Mouse (Mus musculus) MEL (cell line): Measurements from ENCODE around the gene Smad6. TPM values are rescaled to one million over a fixed set of nuclear protein-coding genes. Genes with fewer than 3 reads are reported as not detected.
A peak's percentile ranks its signal among the peaks of the same experiment; 100 is the strongest.

Experiments
- DNase-seq: peaks from one replicate; pipeline ENCODE4 v3.0.0; 2011; ENCODE audit warnings: low read depth, low spot score
- H3K27ac ChIP-seq: 2 replicates; pipeline ENCODE4 v1.5.1; 2012; ENCODE audit warnings: low read depth, mild to moderate bottlenecking, control low read depth, low read length, moderate library complexity; ENCODE audit not compliant: control insufficient read depth
- H3K27me3 ChIP-seq, 2 experiments: fragments of 150-350 bp in 1 of 2; sonication (generic) in 1 of 2; 2 replicates each; pipeline ENCODE4 v1.6.1; 2012; ENCODE audit warnings: low read length in 2 of 2, mild to moderate bottlenecking in 2 of 2, improper control_type of control experiment in 1 of 2, moderate library complexity in 1 of 2; ENCODE audit not compliant: insufficient read depth in 2 of 2, control insufficient read depth in 1 of 2
- H3K36me3 ChIP-seq, 2 experiments: 2 replicates each; pipeline ENCODE4 v1.6.1; 2012 to 2014; ENCODE audit warnings: low read length in 2 of 2, improper control_type of control experiment in 1 of 2, inconsistent platforms in 1 of 2, mild to moderate bottlenecking in 1 of 2; ENCODE audit not compliant: insufficient read depth in 2 of 2, control insufficient read depth in 1 of 2
- H3K4me1 ChIP-seq, 2 experiments: fragments of 150-350 bp in 1 of 2; sonication (generic) in 1 of 2; 2 replicates each; pipeline ENCODE4 v1.6.1; 2012; ENCODE audit warnings: low read length in 2 of 2, improper control_type of control experiment in 1 of 2, mild to moderate bottlenecking in 1 of 2; ENCODE audit not compliant: insufficient read depth in 2 of 2, control insufficient read depth in 1 of 2
- H3K4me3 ChIP-seq, 2 experiments: fragments of 150-350 bp in 1 of 2; sonication (generic) in 1 of 2; 2 replicates each; pipeline ENCODE4 v1.5.1; 2012; ENCODE audit warnings: low read depth in 2 of 2, low read length in 2 of 2, mild to moderate bottlenecking in 2 of 2, moderate library complexity in 2 of 2, control low read depth in 1 of 2, improper control_type of control experiment in 1 of 2; ENCODE audit not compliant: control insufficient read depth in 1 of 2, insufficient read depth in 1 of 2
- H3K79me2 ChIP-seq: 2 replicates; pipeline ENCODE4 v1.6.1; 2012; ENCODE audit warnings: mild to moderate bottlenecking, low read length, moderate library complexity; ENCODE audit not compliant: control insufficient read depth, poor library complexity, insufficient read depth
- H3K9ac ChIP-seq: 2 replicates; pipeline ENCODE4 v1.6.1; 2012; ENCODE audit warnings: low read depth, mild to moderate bottlenecking, control low read depth, low read length, moderate library complexity; ENCODE audit not compliant: control insufficient read depth, poor library complexity, severe bottlenecking
- H3K9me3 ChIP-seq: fragments of 150-350 bp; sonication (generic); replicated peaks from 2 replicates; pipeline ENCODE4 v1.6.1; 2012; ENCODE audit warnings: mild to moderate bottlenecking, low read length, improper control_type of control experiment, moderate library complexity; ENCODE audit not compliant: insufficient read depth
- CHD2 ChIP-seq: IDR thresholded peaks from 2 replicates; pipeline ENCODE4 v1.6.1; 2011; ENCODE audit warnings: low read length, improper control_type of control experiment
- CTCF ChIP-seq, 3 experiments: IDR thresholded peaks in 2 of 3; conservative IDR thresholded peaks in 1 of 3; 2 replicates each; pipeline ENCODE4 v1.5.1; 2011 to 2012; ENCODE audit warnings: low read length in 3 of 3, low read depth in 2 of 3, mild to moderate bottlenecking in 2 of 3, improper control_type of control experiment in 1 of 3, inconsistent platforms in 1 of 3, mixed read lengths in 1 of 3, moderate library complexity in 1 of 3; ENCODE audit not compliant: control insufficient read depth in 1 of 3, insufficient read depth in 1 of 3, poor library complexity in 1 of 3, severe bottlenecking in 1 of 3
- ELF1 ChIP-seq: IDR thresholded peaks from 2 replicates; pipeline ENCODE4 v1.6.1; 2014; ENCODE audit warnings: low read depth, mild to moderate bottlenecking, inconsistent platforms, low read length, improper control_type of control experiment, moderate library complexity
- EP300 ChIP-seq, 2 experiments: IDR thresholded peaks; 2 replicates each; pipeline ENCODE4 v1.6.1; 2011; ENCODE audit warnings: improper control_type of control experiment in 2 of 2, low read length in 2 of 2, low read depth in 1 of 2, mild to moderate bottlenecking in 1 of 2
- GATA1 ChIP-seq: IDR thresholded peaks from 2 replicates; pipeline ENCODE4 v1.6.1; 2011; ENCODE audit warnings: low read depth, low read length, improper control_type of control experiment
- JUND ChIP-seq: IDR thresholded peaks from 2 replicates; pipeline ENCODE4 v1.6.1; 2011; ENCODE audit warnings: low read depth, mild to moderate bottlenecking, improper control_type of control experiment, low read length
- KAT2A ChIP-seq: conservative IDR thresholded peaks from 2 replicates; pipeline ENCODE4 v1.6.1; 2012; ENCODE audit warnings: low read depth, low read length, improper control_type of control experiment, inconsistent platforms
- MAX ChIP-seq: IDR thresholded peaks from 2 replicates; pipeline ENCODE4 v1.6.1; 2011; ENCODE audit warnings: low read length, improper control_type of control experiment
- RCOR1 ChIP-seq: IDR thresholded peaks from 2 replicates; pipeline ENCODE4 v1.6.1; 2012; ENCODE audit warnings: low read depth, mild to moderate bottlenecking, inconsistent platforms, low read length, improper control_type of control experiment
- SIN3A ChIP-seq: IDR thresholded peaks from 2 replicates; pipeline ENCODE4 v1.6.1; 2012; ENCODE audit warnings: low read length, improper control_type of control experiment, inconsistent platforms
- SMC3 ChIP-seq: IDR thresholded peaks from 2 replicates; pipeline ENCODE4 v1.6.1; 2011; ENCODE audit warnings: low read depth, low read length, improper control_type of control experiment
- TBP ChIP-seq: IDR thresholded peaks from 2 replicates; pipeline ENCODE4 v1.8.0; 2011; ENCODE audit warnings: low read depth, low read length, improper control_type of control experiment
- TCF12 ChIP-seq: IDR thresholded peaks from 2 replicates; pipeline ENCODE4 v1.6.1; 2014; ENCODE audit warnings: low read depth, mild to moderate bottlenecking, inconsistent platforms, low read length, improper control_type of control experiment, moderate library complexity
- USF1 ChIP-seq: IDR thresholded peaks from 2 replicates; pipeline ENCODE4 v1.6.1; 2014; ENCODE audit warnings: low read depth, mild to moderate bottlenecking, inconsistent platforms, low read length, improper control_type of control experiment, moderate library complexity
- USF2 ChIP-seq, 2 experiments: IDR thresholded peaks; 2 replicates each; pipeline ENCODE4 v1.6.1; 2011 to 2012; ENCODE audit warnings: improper control_type of control experiment in 2 of 2, low read length in 2 of 2, borderline replicate concordance in 1 of 2, inconsistent platforms in 1 of 2, low read depth in 1 of 2, mild to moderate bottlenecking in 1 of 2; ENCODE audit not compliant: insufficient read depth in 1 of 2
- ZKSCAN1 ChIP-seq: IDR thresholded peaks from 2 replicates; pipeline ENCODE4 v1.6.1; 2012; ENCODE audit warnings: low read depth, mild to moderate bottlenecking, inconsistent platforms, low read length, improper control_type of control experiment, moderate library complexity
- ZMIZ1 ChIP-seq: IDR thresholded peaks from 2 replicates; pipeline ENCODE4 v1.6.1; 2012; ENCODE audit warnings: low read depth, mild to moderate bottlenecking, inconsistent platforms, low read length, improper control_type of control experiment, moderate library complexity
- ZNF384 ChIP-seq: IDR thresholded peaks from 2 replicates; pipeline ENCODE4 v1.6.1; 2012; ENCODE audit warnings: low read depth, mild to moderate bottlenecking, inconsistent platforms, low read length, improper control_type of control experiment
- polyA plus RNA-seq, 2 experiments: library from polyadenylated mRNA; stranded (reverse) in 1 of 2; unstranded in 1 of 2; fragments of >175 nt in 1 of 2; fragments of >200 nt in 1 of 2; gene quantifications; 2 replicates each; pipeline versions ENCODE4 v1.2.1 to v1.2.4; 2012; ENCODE audit warnings: low replicate concordance in 2 of 2, low read depth in 1 of 2; ENCODE audit not compliant: insufficient read length in 2 of 2, insufficient read depth in 1 of 2, missing spikeins in 1 of 2
- total RNA-seq: library from RNA; depleted of rRNA; stranded (reverse); fragments of 300-350 nt; gene quantifications from 2 replicates; pipeline ENCODE4 v1.2.3, GENCODE M21; 2012

Gene Smad6
- total and polyA plus RNA-seq, 3 experiments = 2.2 to 3.9 TPM; not detected in 1

GRCm38 (mm10) chr9:64069131-64069530 lies 47.3 kb upstream of the Smad6 start:
- peak; percentile 30 for DNase-seq
- peak overlapping the region; percentile 41 for H3K9ac ChIP-seq
- no peak overlapping the region for H3K4me3 ChIP-seq
- peaks cover 0 to 2% of the 10 kb centered on the region in 2 experiments; a peak in 1 of 4 replicates for H3K27me3 ChIP-seq
- no peaks in the 10 kb centered on the region for H3K79me2 ChIP-seq
- peaks cover 0 to 8% of the 10 kb centered on the region in 2 experiments; a peak in 2 of 4 replicates for H3K4me1 ChIP-seq
- 0 out of 2 replicates have a peak, but pooled peaks have one; percentile 17 for TF ChIP-seq ELF1
- 0 out of 2 replicates have a peak, but pooled peaks have one; percentile 16 for TF ChIP-seq MAX
- TF ChIP-seq TCF12 = no peak
- TF ChIP-seq, all 39 proteins: peak for 2
- peak overlapping the region; percentile 37 for H3K27ac ChIP-seq
- peaks cover 0 to 3% of the 10 kb centered on the region in 2 experiments; a peak in 1 of 4 replicates for H3K36me3 ChIP-seq
- no peaks in the 10 kb centered on the region for H3K9me3 ChIP-seq

GRCm38 (mm10) chr9:64068571-64068970 lies 46.7 kb upstream of the Smad6 start:
- no peak for DNase-seq
- Histone ChIP-seq H3K4me1 (peaks cover 0 to 8% of the 10 kb centered on the region in 2 experiments; a peak in 2 of 4 replicates), H3K27ac (no peak overlapping the region), H3K9me3 (no peaks in the 10 kb centered on the region), H3K27me3 (peaks cover 0 to 2% of the 10 kb centered on the region in 2 experiments; a peak in 1 of 4 replicates), H3K9ac (no peak overlapping the region), H3K4me3 (no peak overlapping the region), H3K36me3 (peaks cover 0 to 3% of the 10 kb centered on the region in 2 experiments; a peak in 1 of 4 replicates), H3K79me2 (no peaks in the 10 kb centered on the region)
- TF ChIP-seq RCOR1 = no peak
- no peak for TF ChIP-seq SMC3
- TF ChIP-seq ELF1 = no peak
- TF ChIP-seq TBP = no peak
- TF ChIP-seq ZMIZ1 = no peak
- TF ChIP-seq ZNF384 = no peak
- TF ChIP-seq CHD2 = no peak
- TF ChIP-seq EP300 (IDR thresholded peaks at IDR 0.05; ENCODE audit: low read depth in 1 of 2, low read length in 2 of 2) = no peak
- no peak for TF ChIP-seq SIN3A
- TF ChIP-seq KAT2A = no peak
- no peak for TF ChIP-seq USF1
- TF ChIP-seq CTCF (IDR thresholded peaks at IDR 0.05 in 2 of 3, conservative IDR thresholded peaks at IDR 0.05 in 1 of 3; ENCODE audit: control insufficient read depth in 1 of 3, insufficient read depth in 1 of 3, low read depth in 2 of 3, low read length in 3 of 3, poor library complexity in 1 of 3, severe bottlenecking in 1 of 3) = no peak
- TF ChIP-seq USF2 (IDR thresholded peaks at IDR 0.05; ENCODE audit: borderline replicate concordance in 1 of 2, insufficient read depth in 1 of 2, low read depth in 1 of 2, low read length in 2 of 2) = no peak

GRCm38 (mm10) chr9:64067787-64068186 lies 45.9 kb upstream of the Smad6 start:
- peaks cover 0 to 3% of the 10 kb centered on the region in 2 experiments; a peak in 1 of 4 replicates for H3K36me3 ChIP-seq
- no peaks in the 10 kb centered on the region for H3K27me3 ChIP-seq
- DNase-seq = no peak
- no peaks in the 10 kb centered on the region for H3K79me2 ChIP-seq
- peaks cover 0 to 8% of the 10 kb centered on the region in 2 experiments; a peak in 2 of 4 replicates for H3K4me1 ChIP-seq
- H3K9ac ChIP-seq = no peak overlapping the region
- no peak overlapping the region for H3K4me3 ChIP-seq
- H3K27ac ChIP-seq = no peak overlapping the region
- no peaks in the 10 kb centered on the region for H3K9me3 ChIP-seq
- TF ChIP-seq ZKSCAN1 (no peak), ZMIZ1 (no peak), GATA1 (no peak), ZNF384 (no peak), JUND (no peak), USF1 (no peak)
